Mouse (Mus musculus) monocyte, adult 2 months (primary cell): ENCODE measurements around the gene Unc13a.

ENCODE experiments used
- DNase-seq, 2 experiments: peaks; one replicate each; pipeline ENCODE4 v3.0.0; 2022; ENCODE audit warnings: low spot score in 2 of 2, low read depth in 1 of 2

Unc13a gene

DNA sequence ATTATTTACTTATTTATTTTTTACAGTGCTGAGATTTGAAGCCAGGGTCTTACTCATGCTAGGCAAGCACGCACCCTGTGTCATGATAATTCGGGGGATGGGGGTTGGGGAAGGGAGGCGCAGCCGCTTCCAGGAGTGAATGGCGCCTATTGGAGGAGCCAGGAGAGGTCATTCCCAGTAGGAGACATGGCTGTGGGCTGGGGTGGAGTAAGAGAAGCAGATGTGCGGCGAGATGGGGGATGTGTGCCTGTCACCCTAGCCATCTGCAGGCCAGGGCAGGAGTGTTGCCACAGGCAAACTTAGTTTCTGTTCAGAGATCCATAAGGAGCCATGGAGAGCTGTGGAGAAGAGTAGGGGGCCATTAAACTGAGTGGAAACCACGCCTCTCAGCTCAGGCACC, 16.1 kb upstream of the Unc13a start:
- DNase-seq: no peak

DNA sequence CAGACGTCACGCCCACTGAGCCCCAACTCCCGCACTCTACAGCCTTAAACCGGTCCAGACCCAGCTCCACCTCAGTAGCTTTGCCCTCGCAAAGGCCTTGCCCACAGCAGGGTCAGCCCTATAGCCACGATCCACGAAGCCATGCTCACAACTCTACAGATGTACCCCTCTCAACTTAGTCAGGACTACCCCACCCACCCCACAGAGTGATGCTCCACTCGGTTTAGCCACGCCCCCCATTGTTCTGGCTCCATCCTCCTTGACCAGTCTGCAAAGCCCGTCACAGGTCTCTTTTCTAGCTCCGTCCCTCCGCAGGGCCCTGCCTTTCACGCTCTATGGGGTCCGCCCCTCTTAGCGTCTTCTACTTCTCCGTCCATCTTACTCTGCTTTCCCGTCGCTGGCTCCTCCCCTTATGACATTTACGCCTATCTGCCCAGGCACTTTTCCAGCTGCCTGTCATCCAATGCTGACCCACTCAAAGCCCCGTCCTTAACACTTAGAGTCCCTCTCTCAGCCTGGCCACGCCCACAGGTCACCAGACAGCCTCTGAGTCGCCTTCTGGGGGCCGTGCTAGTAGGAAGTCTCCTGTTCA, 14.7 kb upstream of the Unc13a start:
- DNase-seq: no peak

DNA sequence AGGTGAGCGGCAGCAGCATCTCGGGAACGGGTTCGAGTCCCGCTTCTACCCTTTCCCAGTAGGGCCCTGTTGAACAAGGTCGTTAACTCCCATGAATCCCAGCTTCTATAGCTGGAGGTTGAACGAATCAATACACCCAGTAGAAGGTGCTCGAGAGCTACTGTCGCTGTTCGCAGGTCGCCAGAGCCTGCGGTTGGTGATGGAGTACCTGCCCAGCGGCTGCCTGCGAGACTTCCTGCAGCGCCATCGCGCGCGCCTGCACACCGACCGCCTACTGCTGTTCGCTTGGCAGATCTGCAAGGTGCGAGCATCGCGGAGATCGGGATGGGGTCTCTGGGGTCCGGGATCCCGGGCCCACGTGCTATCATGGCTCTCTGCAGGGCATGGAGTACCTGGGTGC, 14.0 kb upstream of the Unc13a start:
- DNase-seq: no peak

DNA sequence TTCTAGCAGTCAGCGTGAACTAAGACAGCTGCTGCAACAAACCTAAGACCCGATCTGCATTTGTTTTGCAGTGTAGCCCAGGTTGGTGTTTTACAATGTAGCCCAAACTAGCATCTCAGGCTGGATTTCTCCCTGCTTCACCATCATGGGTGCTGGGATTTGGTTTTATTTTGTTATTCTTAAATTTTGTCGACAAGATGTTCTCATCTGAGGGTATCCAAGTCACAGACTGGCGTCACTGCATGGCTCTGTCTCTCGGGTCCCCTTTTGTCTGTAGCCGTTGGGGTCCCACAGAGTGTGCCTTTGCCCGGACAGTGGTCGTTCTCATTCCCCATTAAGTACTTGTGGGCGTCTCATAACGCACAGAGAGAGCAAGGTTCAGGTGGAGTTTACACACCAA, 13.1 kb upstream of the Unc13a start:
- DNase-seq: no peak

DNA sequence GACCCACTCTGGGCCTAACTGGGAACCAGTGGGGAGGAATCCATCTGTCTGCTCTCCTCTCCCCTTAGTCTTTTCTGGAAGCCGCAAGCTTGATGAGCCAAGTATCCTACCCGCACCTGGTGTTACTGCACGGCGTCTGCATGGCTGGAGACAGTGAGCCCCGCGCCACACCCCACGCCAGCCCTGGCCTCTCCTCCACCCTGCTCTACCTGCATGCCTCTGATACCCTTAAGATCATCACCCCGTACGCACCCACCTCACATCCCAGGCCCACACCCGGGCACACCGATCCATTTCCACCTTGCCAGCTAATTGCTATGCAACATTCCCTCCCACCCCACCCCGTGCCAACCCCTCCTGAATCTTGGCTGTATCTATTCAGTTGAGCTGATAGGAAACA, 11.3 kb upstream of the Unc13a start:
- DNase-seq: no peak

DNA sequence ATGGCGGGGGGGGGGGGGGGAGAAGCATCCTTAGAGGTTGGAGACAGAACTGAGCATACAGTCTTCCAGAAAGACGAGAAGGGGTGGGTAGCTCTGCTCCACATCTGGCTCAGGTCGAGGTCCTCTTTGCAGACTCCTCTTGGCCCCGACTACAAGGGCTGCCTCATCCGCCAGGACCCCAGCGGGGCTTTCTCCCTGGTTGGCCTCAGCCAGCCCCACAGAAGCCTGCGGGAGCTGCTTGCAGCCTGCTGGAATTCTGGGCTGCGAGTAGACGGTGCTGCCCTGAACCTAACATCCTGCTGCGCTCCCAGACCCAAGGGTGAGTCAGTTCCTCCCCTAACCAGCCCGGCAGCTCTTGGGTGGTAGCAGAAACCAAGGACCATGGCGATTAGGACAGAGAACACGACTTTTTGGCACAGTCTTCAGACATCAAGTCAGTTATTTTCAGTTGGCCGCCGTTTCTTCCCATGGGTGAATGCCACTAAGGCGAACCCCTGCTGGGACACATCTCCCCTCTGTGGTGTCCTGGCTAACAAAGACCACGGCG, 9.9 kb upstream of the Unc13a start:
- DNase-seq: no peak

DNA sequence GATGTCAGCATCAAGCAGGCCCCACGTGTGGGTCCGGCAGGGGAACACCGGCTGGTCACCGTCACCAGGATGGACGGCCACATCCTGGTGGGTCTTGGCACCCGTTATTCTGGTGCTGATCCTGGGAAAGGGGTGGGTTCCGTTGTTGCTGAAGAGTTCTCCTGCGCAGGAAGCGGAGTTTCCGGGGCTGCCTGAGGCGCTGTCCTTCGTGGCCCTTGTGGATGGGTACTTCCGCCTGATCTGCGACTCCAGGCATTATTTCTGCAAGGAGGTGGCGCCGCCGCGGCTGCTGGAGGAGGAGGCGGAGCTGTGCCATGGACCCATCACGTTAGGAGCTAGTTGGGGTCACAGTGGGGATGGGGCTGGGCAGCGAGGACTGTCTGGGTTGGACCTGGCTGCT, 8.9 kb upstream of the Unc13a start:
- DNase-seq: no peak

DNA sequence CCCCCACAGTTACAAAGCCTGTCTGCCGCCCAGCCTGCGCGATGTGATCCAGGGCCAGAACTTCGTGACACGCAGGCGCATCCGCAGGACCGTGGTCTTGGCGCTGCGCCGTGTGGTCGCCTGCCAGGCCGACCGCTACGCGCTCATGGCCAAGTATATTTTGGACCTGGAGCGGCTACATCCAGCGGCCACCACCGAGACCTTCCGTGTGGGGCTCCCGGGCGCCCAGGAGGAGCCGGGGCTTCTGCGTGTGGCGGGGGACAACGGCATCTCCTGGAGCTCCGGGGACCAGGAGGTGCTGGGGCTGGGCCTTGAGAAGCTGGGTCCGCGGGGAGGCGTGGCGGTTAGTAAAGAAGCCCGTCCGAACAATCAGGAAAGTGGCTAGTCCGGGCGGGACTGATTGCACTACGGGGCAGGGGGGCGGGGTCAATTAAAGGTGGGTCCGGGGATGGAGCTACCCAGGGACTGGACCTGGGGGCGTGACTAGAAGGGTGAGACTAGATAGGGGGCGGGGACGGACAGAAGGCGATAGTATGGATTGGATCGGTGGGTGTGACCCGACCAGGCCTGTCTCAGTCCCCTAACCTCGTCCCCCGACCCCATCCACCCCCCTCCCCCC, 8.1 kb upstream of the Unc13a start:
- DNase-seq: no peak

DNA sequence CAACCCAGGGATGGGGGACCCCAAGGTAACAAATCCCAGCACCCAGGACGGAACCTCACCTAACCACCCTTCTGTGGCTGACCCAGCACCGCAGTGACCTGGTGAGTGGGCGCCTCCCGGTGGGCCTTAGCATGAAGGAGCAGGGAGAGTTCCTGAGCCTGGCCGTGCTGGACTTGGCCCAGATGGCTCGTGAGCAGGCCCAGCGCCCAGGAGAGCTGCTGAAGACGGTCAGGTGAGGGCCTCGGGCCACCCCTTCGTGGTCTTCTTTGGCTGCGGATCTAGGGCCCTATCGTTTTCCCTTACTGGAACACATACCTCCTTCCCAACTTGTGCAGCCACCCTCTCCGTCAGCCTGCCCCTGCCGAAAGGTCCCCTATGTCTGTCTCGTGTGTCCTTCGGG, 7.6 kb upstream of the Unc13a start:
- DNase-seq: no peak

DNA sequence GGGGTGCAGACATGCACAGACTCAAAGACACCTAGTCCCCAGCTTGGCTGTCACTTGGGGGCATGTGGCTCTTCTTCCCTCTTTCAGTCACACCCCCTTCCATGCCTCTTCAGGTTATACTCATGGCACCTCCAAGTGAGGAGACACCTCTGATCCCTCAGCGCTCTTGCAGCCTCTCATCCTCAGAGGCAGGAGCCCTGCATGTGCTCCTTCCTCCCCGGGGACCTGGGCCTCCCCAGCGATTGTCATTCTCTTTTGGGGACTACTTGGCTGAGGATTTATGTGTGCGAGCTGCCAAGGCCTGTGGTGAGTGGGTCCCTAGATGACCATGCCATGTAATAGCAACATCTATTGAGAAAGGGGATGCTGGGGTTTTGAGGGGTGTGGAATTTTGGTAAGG, 6.7 kb upstream of the Unc13a start:
- DNase-seq: no peak

DNA sequence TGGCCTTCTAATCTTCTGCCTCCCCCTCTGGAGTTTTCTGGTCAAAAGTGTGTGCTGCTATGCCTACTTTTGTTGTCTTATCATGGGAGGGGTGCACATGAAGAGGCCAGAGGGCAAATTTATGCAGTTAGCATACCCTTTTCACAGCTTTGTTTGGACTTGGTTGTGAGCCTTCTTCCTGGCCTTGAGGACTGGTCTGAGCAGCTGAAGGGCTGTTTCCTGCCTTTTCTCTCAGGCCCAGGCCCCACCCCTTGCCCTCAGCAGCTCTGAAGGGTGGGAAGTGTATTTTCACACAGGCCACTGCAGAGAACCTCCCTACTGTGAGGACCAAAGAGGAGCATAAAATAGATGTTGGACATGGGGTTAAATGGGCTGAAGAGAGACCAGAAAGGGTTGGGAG, 6.0 kb upstream of the Unc13a start:
- DNase-seq: no peak

DNA sequence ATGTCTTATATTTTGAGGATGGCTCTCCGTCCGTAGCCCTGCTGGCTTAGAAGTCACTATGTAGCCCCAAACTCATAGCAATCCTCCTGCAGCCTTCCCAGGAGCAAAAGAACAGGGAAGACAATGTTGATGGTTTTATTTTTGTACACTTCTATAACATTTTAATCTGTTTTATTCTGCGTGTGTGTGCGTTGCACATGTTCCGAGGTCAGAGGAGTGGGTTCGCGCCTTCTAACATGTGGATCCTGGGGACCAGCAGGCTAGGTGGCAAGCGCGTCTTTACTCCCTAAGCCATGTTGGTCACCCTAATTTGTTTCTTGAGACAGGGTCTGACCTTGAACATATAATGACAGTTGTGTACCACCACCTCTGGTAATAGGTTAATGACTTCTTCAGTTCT, 5.2 kb upstream of the Unc13a start:
- DNase-seq: no peak

DNA sequence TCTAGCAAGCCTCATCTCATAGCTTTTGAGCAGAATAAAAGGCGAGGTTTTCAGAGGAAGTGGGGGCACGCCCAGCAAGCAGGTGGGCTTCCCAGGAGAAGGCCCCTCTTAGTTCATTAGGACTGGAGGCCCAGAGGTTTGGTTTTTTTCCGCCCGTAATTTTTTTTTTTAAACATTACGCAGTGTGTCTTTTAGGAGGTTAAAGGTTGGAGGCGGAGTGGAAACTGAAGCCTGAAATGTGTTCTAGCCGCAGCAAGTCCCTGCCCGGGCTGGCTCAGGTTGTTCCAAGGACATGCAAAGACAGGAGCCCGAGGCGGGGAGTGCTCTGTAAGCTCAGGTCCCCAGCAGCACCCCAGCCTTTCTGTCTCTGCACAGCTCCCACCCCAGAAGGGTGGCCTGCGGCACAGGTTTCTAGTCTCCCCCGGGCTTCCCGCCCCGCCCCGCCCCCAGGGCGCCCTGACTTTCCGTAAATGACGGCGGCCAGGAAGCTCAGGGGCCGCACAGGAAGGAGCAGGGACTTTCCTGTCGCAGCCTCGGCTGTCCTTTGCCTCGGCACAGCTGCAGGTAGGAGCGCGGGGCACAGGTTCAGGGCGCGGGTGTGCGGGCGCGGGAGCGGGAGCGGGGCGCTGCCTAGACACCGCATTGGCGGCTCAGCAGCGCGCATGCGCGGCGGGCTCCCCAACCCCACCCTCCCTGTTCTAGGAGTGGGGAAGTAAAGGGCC, 4.6 kb upstream of the Unc13a start, which contains the start of gene Jak3:
Gene Jak3, plus strand, starts transcription at position 277 of the 722 bp plus-strand sequence.
- peak in 1 of 2 experiments; percentile 41 for DNase-seq

DNA sequence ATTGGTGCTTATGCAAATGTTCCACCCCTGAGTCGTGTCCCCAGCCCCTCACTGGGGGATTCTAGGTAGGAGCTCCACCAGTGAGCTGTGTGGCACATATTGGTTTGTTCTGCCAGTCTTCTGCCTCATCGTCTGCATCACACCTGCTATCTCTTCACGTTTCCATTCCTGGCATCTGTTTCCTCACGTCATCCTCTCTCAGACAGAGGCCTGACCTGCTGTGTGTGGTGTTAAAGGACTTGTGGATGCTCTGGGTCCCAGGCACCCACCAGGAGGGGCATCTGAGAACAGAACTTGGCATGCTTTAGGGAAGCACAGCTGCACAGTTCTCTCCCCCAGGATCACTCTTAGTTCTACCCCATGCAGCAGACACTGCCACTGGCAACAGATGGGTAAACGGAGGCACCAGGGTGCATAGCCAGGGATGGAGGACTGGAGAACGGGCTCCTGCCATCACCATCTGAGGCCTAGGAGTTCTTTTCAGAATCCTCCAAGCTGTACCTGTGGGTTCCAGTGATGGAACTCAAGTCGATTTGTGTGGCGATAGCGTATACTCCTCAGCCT, 4.0 kb upstream of the Unc13a start:
- DNase-seq: no peak

DNA sequence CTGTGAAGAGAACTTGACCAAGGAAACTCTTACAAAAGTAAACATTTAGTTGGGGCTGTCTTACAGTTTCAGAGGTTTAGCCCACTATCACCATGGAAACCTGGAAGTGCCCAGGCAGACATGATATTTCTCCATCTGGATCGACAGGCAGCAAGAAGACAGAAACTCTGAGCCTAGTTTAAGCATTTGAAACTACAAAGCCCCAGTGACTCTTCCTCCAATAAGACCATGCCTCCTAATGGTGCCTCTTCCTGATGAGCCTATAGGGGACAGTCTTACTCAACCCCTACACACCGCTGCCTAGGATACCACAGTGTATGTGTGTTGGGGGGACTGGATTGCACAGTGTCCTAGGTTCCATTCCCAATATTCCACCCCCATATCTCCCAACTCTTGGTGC, 2.5 kb upstream of the Unc13a start:
- no peak for DNase-seq

DNA sequence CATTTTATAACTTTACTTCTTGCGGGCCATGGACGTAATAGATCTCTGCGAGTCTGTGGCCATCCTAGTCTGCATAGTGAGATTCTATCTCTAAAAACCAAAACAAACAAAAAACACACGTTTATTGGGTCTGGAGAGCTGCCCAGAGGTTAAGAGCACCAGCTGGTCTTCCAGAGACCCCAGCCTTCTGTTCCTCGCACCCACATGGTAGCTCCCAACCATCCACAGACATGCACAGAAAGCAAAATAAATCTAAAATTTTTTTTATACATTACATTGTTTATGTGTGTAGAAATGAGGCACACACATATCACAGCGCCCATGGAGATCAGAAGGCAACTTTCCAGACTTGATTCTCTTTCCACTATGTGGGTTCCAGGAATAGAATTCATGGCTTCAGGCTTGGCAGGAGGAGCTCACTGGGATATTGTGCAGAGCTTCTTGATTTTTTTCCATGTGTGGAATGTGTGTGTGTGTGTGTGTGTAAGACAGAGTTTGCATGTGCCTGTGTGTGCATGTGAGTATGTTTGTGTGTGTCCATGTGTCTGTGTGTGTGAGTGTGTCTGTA, 695 bp upstream of the Unc13a start:
- DNase-seq: no peak

DNA sequence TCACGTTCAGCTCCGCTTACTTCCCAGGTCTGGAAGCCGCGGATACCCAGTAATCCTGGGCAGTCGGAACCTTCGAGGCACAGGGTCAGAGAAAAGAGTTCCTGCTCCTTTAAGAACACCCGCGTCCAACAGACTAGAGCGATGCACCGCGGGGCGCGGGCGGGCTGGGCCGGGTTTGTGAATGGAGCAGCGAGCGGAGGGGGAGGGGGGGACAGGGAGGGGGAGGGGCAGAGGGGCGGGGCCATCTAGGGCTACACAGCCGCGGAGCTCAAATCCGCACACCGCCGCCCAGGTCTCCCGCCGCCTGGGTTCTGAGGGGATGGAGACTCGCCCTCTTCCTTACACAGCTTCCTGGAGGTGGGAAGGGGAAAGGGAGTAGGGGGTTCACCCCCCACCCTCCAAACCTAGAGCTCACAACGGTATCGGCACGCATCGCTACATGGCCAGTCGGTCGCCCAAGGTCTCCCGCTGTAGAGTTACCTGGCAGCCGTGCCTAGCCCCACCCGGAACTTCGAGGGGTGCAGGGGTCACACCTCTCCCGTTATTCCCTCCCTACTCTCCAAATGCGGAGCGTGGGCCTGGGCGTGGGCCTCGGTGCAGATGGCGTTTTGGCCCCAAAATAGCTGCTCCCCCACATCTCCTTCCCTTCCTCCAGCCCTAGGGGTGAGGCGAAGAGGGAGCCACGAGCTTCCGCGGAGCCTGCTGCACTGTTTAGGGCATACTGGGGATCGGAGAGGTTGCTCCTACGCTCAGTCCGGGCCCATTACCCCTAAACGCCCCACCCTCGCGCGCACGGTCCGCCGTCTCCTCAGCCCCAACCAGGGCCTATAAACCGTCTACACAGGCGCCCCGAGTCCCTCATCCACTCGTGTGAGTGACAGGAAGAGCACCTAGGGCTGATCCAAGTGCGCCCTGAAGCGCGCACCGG, 672 bp downstream of the Unc13a start:
- DNase-seq: no peak

DNA sequence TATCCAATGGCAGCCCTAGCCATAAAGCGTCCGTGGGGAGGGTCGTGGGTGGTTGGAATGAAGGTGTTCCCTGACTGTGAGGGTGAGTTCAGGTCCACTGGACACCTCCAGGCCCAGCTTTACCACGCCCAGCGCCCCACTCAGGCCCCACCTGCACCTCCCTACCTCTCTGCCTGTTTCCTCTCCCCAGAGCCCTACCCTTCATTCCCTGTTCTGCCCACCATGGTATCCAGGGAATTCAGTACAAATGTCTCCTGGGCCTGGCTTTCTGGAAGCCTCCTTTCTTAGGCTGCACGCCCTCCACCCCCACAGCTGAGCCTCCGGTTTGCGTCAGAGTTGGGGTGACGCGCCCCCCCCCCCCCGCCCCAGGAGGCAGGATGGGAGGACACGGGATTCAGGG, 1.4 kb downstream of the Unc13a start:
- no peak for DNase-seq

DNA sequence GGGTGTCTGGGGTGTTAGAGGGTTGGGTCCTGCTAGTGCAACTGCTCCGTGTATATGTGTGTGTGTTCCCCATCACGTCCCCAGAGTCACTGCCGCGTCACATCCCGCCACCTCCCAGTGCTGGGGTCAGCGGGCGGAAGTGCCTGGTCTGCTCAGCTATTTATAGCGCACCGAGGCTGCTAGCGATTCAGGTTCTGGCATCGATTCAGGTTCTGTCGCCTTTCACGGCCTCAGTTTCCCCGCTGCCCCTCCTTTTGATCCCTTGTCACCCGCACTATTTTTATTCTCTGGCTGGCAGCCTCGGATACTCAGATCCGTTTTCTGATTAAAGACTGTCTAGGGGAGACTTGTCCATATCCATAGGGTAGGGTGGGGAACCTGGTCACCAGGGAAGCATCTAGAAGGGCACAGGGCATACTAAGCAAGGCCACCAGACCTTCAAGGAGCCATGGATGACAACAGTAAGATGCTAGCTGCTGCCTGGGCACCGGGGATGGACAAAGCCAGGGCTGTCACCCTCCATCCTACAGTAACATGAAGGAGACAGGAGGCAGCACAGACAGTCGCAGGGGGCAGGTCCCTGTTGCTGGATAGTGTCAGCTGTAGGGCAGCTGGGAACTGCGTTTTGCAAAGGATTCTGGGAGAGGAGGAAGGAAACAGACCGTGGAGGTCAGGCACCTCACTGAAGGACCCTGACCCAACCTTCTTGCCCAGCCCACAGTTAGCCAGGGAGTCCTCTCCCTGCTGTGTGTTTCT, 3.2 kb downstream of the Unc13a start:
- DNase-seq: peak in 1 of 2 experiments; percentile 46

DNA sequence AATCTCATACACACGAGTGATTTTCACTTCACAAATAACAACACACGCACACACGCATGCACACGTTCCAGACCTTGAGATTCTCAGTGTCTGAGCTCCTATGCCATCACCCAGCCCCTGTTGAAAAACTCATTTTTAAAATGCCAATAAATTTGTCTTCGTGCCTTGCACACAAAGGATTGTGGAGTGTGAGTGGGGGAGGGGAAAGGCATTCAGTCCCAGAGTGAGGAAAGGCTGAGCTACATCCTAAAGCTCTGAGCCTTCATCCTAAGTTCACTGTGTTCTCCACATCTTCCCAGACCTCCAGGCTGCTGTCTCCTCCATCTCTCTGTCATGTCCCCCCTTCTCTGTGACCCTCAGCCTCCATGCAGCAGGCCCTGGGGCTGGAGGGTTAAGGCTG, 4.3 kb downstream of the Unc13a start:
- no peak for DNase-seq
